Mouse (Mus musculus) megakaryocyte, embryonic 14.5 days (primary cell): ENCODE data around the gene Aph1c.

Source experiments
- FLI1 ChIP-seq: IDR thresholded peaks from 2 replicates; pipeline ENCODE4 v1.6.1; 2012; ENCODE audit warnings: low read length, inconsistent platforms, mixed read lengths
- GATA1 ChIP-seq: IDR thresholded peaks from 3 replicates; pipeline ENCODE4 v1.6.1; 2012; ENCODE audit warnings: mixed read lengths, low read length, inconsistent platforms, borderline replicate concordance

DNA sequence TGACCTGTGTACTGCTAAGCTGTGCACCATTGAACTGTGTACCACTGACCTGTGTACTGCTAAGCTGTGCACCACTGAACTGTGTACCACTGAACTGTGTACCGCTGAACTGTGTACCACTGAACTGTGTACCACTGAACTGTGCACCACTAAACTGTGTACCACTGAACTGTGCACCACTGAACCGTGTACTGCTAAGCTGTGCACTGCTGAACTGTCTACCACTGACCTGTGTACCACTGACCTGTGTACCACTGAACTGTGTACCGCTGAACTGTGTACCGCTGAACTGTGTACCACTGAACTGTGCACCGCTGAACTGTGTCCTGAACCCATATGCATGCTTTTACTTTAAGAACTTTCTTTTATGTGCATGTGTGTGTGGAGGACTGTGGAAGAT is 39.8 kb upstream of the Aph1c start:
- no peak for TF ChIP-seq GATA1
- TF ChIP-seq FLI1: no peak
